Mouse (Mus musculus): ENCODE measurements around the gene Sypl.

Sypl gene

DNA sequence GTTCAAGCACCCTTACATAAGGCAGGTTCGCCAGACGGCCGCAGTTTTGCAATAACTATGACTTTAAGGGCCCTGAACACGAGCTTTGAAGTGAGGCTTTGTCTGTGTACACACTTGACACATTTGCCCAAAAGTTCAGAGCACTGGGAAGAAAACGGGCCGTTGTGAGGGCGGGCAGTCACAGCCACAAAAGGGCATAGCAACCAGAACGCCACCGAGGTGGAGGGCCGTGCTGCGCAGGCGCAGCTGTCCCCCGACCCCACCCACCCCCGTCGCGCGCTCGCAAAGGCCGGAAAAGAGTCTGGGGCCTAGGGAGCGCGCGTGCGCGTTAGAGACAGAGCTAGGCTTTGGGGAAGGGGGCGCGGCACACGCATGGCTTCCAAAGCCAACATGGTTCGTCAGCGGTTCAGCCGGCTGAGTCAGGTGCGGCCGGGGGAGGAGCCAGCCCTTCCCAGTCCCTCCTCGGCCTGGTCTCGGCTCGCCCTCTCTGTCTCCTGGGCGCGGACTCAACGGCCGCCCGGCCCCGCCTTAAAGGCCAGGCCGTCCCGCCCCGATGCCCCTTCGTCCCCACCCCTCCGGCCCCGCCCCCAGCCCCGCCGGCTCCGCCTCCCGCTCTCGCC lies at the start of gene Sypl:
Sypl (plus strand) TSS at position 296 of the 620 bp plus-strand sequence.
- peak; percentile 97 for DNase-seq

DNA sequence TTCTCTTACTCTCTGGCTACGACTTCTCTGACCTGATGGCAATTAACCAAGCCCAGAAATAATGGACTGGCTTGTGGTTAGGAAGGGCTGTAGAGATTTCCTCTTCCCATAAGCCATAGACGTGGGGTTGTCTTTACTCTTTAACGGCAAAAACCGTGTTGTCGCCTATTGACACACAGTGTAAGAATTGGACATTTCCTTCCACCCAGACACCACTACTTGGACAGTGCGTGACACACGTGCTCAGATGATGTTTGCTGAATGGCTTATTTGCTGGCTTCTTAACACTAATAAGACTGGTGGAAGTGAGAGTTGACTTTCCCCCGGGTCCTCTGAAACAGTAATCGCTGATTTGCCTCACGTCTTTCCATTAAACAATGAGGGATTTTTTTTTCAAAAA lies 44.0 kb upstream of the Sypl start:
- no peak for DNase-seq

DNA sequence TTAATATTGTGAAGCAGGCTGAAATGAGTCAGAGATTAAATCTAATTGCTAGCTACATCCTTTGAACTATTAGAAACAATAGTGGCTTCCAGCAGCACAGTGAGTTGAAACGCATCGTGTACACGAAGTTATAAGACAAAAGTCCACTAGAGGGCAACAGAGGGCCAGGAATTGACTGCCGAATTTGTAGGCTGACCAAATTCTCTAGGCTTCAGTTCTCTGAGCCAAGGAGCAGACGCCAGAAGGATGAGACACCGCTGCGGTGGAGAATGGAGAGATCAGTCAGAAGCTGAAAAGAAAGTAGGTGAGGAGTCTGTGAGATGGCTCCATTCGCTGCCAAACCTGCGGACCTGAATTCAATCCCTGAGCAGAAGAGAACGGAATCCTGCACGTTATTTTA lies 43.6 kb upstream of the Sypl start:
- peak; percentile 74 for DNase-seq

DNA sequence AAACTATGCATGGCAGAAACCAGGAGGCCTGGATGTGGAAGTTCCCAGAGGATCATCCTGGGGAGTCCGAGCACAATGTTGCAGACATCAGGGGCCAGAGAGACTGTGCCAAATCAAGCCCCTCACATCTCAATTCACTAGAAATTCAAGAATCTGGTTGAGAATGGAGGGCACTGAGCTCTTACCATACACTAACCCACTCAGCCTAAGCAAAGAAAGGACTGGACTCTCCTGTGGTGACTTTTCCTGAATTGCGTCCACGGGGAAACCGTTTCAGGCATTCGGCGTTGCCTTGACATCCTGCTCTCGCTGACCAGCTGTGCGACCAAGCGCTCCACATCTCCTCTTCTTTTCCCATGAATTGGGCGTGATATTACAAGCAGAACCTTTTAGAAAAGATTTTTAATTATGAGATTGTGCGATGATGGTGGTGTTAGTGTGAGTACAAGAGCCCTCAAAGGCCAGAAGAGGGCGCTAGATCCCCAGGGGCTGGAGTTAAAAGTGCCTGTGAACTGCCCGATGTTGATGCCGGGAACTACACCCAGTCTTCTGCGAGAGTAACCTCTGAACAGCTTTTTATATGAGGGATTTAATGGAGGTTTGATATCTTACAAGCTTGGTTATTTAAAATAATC lies 43.0 kb upstream of the Sypl start:
- DNase-seq, result no peak

DNA sequence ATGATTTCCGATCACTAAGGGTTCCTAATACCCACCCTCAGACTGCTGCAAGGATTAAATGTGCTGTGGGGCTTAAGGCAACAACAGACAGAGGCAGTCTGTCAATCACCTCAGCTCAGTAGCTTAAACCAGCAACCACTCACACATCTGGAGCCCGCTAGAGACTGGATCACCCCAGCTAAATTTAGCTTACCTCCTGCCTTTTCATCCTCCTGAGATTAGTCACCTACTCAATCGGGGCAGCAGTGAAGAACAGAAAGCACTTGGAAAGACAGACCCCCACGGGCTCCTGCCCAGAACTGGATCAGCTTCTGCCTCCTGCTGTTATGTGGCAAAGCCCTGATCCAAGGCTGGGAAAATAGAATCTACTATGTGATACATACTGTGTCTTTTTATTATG lies 42.1 kb upstream of the Sypl start:
- DNase-seq, result no peak

DNA sequence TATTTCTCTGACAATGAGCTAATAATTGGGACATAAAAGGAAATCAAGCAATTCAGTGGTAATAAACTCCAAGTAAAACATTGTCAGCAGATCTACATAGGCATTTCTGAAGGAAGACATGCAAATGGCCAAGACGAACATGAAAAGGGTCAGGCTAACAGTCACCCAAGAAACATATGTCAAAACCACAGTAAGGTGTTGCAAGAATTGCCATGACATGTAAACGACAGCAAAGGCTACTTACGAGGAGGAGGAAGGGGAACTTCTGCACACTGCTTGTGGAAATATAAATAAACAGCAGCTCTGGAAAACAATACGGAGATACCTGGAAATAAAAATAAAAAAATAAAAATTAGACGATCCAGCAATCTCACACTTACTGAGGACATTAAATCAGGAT lies 40.9 kb upstream of the Sypl start:
- DNase-seq, result no peak

DNA sequence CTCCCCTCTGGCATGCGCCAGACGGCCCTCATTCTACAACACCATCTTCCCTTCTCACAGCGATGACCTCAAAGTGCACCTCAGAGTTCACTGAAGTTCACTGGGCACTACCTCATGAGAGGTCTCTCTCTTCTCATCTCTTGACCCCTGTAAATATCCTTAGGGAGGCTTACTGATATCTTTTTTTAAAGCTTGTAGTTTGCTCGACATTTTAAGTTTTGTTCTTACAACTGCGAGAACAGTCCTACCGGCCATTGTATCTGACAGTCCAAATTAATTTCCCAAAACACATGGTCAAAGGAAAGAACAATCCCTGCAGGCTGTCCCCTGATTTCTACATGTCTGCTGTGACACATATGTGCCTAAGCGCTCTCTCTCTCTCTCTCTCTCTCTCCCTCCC lies 35.0 kb upstream of the Sypl start:
- DNase-seq, result no peak

DNA sequence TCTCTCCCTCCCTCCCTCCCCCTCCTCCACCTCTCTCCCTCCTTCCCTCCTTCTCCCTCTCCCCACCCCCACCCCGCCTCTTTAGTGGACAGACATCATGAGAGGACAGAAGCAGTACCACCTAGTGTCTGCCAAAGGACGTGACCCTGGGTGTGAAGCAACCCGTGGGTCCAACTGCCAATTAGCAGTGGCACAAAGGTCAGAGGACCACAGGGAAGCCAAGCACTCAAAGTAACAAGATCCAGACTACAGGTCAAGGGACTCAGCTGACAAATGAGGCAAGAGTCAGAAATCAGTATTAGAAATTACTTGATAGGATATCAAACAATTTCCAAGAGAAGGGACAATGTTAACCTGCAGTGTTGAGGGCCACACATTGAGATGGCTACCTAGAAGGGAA lies 34.6 kb upstream of the Sypl start:
- no peak for DNase-seq

DNA sequence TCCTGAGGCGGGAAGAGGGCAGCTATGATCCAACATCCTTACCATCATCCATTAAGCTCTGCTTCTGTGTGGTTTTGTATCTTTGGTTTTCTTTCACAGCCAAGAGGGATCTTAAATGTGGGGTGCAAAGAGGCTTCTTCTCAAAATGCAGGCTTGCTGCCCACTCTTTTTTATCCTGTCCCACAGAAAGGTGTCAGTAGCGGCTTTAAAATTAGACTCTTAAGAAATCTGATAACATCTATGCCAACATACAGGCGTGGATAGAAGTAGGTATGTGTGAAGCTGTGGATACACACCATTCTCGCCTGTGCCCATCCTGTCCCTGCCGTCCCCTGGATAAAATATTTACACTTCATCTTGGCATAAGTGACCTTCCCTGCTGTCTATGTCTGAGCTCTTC lies 34.2 kb upstream of the Sypl start:
- DNase-seq, result no peak

DNA sequence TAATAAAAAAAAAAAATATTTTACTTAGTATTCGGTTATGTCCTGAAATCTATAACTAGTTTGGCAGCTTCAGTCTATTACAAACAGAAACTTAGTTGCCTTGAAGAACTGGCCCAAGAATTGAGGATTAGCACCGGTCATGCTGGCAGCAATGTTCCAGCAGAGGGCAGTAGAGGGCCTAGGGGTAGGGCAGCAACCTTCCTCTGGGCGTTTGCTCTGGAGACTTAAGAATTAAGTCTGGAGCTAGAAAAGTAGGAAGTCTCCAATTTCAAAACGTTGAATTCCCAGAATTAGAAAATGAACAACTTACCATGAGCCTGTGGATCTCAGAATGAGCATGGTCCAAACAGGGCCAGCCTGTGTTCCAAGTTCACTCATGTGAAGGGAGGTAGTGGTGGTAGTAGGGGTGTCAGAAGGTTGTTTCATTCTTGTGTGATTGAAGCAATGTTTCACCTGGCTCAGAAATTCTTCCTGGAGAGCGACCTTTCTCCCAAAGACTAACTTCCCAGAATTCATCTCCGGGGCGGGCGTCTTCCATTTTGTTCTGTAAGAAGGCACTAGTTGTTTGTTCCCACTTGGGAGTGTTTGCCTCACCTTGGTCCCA lies 33.4 kb upstream of the Sypl start:
- no peak for DNase-seq

DNA sequence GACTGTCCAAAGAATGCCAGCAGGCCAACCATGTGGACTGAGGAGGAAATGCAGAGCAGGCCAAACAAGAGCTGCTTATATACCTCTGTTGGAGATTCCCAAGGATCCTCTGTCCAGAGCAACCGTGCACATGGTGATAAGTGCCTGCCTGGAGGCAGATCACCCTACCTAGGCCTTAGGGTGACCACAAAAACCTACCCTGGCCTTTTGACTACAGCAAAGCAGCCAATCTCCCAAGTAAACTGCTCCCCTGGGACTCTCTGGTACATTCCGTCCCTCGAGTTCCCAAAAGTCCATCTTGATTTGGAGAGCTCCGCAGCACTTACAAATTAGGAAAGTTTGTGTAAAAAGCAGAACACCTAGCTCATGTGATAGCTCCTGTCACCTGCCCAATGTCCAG lies 32.6 kb upstream of the Sypl start:
- DNase-seq, result no peak

DNA sequence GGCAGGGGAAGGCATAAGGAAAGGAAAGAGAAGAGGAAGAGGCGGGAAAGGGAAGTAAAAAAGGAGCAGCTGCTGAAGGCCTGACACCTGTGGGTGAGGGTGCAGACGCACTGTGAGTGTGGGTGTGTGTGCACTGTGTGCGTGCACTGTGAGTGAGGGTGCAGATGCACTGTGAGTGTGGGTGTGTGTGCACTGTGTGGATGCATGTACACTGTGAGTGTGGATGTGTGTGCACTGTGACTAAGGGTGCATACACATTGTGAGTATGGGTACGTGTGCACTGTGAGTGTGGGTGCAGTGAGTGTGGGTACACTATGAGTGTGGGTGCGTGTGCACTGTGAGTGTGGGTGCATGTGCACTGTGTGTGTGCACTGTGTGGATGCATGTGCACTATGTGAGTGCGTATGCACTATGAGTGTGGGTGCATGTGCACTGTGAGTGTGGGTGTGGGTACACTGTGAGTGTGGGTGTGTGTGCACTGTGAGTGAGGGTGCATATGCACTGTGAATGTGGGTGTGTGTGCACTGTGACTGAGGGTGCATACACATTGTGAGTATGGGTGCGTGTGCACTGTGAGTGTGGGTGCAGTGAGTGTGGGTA lies 32.1 kb upstream of the Sypl start:
- no peak for DNase-seq

DNA sequence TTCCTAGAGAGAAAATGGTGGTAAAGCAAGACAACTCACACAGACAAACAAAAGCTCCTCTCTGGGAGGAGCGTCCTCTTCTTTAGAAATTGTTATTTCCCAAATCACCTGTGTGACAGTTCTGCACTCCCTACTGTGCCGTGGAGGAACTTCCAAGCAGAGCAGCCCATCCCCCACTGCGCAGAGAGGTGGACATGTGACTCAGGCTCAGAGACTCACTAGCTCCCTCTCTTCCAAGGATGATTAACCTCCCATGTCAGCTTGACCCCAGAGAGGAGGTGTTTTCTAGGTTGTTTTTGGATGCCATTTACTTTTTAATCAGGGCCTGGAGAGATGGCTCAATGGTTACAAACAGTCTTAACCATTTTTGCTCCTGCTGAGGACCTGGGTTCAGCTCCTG lies 29.4 kb upstream of the Sypl start:
- no peak for DNase-seq

DNA sequence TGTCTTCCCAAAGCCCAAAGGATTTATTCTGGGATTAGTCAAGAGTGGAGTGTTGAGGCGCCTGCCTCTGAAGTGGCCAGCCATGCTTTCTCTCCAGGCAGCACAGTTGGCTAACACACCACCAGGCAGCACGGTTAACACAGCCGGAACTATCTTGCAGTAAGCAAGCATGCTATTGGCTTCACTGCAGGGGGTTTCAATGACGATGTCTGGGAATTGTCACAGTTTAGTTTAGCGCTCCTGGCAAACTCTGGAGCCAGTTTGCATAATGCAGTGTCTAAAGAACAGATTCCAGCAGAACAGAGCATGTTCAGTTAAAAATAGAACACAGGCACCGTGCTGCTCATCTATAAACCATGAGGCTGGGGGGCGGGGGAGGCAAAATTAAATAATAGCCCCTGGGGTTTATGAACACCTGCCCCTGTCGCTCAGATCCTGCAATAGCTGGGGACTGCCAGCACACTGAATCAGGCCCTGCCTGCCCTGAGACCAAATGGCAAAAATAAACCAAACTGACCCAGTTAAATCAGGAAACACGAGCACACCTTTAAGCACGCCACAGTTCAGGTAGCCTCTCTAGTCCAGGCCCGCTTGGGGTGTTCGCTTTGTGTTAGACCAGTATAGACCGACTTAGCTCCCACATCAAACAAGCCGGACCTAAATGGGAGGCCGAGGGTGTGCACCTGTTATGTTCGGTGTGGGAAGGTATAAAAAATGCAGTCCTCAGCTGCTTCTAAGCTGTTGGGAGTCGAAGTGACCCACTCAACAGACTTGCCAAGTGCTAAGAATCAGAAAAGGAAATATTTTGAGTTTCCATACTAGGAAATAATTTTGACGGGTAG lies 27.1 kb upstream of the Sypl start:
- DNase-seq, result peak; percentile 80

DNA sequence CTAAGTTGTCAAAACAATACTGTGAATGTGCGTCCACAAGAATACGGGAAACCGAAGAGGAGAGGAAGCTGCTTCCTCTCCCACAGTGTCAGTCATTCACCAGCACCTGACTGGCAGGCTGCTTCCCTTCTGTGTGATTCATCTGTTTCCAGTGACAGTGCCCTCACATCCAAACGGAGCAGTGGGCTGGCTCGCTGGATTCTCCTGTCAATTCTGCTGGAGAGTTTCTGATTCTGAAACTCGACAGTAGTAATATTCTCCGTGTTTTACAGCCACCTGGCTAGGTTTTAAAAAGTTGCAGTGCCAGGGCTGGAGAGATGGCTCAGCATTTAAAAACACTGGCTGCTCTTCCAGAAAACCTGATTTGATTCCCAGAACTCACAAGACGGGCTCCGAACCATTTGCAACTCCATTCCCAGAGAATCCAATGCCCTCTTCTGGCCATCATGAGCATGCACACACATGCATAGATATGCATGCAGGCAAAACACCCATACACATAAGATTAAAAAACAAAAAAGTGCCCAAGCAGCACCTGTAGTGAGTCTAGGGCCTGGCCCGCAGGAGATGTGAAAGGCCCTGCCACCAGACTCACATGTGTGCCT lies 26.4 kb upstream of the Sypl start:
- peak; percentile 38 for DNase-seq

DNA sequence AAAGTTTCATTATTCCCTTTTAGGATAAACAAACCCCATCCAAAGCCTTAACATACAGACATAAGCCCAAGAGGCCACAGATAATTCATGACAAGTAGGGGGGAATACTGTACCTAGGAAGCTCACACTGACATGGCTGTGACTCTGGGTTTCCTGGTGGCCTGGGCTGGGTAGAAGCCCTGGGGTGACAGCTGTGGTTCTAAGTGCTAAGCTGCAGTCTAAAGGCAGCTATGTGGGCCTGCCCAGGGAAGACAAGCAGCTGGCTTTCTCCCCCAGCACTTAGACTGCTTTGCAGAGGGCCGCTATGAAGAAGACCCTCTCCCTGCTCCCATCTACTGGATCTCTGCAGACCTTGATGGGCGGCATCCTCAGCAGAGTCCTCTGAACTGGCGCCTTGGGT lies 25.5 kb upstream of the Sypl start:
- DNase-seq, result no peak

DNA sequence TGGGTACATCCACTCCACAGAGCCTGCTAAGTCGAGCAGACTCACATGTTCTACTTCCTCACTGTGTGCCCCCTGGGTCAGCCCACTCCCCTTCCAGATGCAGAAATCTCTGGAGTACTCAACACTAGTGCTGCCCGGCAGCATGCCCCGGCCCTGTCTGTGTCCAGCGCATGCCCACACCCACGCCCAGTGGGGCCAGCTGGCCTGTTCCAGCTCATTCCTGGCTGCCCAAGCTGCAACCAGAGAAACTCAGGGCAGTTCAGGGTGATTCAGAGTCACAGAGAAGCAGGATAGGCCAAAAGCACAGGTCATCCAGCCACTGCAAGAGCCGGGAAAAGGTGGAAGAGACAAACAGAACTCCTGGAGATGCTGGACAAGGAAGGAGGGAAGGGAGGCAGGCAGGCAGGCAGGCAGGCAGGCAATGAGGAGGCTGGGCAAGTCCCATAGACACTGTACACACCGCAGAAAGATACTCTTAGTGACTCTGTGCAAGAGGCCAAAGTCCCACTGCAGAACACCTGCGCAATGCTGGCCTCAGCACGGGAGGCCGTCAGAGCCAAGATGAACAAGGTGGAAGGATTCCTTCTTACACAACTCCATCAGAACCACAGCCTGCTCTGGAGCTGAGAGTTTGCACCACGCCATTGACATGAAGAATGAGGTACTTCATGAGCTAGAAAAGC lies 23.7 kb upstream of the Sypl start:
- no peak for DNase-seq

DNA sequence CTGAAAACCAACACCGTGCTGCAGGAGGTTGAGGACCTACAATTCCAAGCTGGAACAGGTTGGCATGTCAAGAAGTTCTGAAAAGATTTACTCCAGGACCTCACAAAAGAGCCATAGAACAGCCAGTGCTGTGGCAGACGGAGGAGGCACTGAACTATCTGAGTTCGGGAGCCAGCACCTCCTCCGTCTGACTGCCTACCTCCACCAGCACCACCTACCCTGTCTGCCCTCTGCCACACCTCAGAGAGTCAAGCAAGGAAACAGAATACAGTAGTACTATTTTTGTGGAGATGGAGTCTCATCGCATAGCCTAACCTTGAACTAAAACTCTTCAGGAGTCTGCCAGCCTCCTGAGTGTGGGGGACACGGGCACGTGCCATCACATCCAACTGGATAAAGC lies 23.1 kb upstream of the Sypl start:
- DNase-seq, result no peak

DNA sequence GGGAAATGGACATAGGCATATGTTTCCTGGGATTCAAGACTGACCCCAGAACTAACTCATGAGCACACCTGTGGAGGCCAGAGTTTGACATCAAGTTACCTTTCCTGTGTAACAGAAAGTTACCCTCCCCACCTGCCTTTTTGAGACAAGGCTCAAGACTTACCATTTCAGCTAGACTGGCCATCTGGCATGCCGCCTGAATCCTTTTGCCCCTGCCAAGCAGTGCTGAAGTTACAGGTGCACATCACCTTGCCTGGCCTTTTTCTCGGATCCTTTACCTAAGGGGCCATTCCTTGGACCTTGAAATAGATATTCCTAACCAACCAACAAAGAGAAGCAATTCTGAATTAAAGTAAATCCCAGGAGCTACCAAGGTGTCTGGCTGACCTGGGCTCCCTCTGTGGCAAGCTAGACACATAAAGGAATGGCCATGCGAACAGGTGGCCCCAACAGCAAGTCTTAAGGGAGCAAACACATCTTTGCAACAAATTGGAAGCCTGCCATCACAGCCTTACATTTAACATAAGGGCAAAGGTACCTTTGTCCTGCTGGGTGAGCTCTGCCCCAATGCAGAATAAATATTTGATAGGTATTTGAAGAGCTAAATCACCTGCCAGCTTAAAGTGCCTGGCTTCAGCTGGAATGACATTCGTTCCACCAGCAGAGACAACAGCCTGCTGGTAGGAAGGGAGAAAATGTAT lies 17.3 kb upstream of the Sypl start:
- no peak for DNase-seq

DNA sequence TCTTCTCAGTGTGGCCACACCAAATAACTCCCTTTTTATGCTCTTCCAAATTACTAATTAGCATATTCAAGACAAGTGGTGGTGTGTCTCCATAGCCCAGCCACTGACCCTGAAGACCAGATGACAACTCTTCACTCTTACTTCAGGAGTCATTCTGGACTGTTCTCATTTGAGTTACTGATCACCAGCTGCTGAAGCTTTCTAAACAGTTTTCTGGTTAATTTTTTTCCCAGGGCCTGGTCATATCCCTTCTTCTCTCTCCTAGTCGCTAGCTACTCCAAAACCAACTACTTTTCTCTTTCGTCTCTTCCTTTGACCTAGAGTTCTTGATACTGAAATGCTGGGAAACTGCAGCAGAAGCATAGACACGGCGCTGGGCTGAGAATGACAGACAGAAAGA lies 12.6 kb upstream of the Sypl start:
- DNase-seq, result no peak

DNA sequence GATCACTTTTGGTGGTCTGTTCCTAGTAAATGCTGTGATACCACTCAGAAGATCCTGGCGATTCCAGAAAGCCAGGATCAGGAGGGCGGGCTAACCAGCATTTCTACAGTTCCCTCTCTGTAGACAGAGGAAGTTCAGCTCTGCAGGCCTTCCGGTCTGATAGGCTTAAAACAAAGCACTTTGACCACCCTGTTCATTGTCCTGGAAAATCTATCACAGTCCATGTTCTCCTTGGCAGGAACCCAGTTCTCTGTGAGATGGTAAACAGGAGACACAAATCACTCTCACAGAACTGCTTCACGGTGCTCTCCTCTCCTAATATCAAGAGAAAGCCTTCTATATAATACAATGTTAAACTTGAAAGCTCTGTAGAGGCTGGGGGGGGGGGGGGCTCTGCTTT lies 10.3 kb upstream of the Sypl start:
- DNase-seq, result no peak

DNA sequence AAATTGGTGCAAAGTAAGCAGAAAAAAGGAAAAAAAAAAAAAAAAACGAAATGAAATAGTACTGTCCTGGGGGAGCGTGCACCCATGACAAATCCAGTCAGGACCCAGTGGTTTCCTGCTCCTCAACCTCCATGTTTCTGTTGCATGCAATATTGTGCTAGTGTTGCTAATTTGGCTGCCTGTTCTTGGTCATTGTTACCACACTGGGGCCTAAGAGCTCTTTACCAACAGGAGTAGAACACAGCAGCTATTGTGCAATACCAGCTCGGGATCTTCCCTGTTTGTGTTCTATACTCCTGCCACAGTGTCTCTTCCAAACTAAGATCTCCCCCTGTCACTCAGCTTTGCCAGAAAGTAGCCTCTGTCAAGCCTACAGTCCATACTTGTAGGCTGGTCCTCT lies 9.7 kb upstream of the Sypl start:
- no peak for DNase-seq
